Mouse (Mus musculus): ENCODE results near the gene Gm11444. TPM values are rescaled to one million over a fixed set of nuclear protein-coding genes. Genes with fewer than 3 reads are reported as not detected.

The Gm11444 gene
- polyA plus RNA-seq, 1 experiment from 2014 or later = not detected

GRCm38 (mm10) chr11:85812201-85812966 lies 37.7 kb downstream of the Gm11444 start:
- Histone ChIP-seq H3K27me3 (ENCODE audit: control insufficient read depth, insufficient read depth, low read depth, low read length) (no peaks in the 10 kb centered on the region), H3K27ac (ENCODE audit: low read length) (no peak overlapping the region), H3K4me3 (ENCODE audit: low read length) (no peak overlapping the region), H3K4me1 (replicated peaks; ENCODE audit: control insufficient read depth, insufficient read depth, low read length) (peaks cover 20% of the 10 kb centered on the region), H3K4me2 (ENCODE audit: low read depth, low read length) (no peak overlapping the region), H3K36me3 (ENCODE audit: control insufficient read depth, insufficient read depth, low read length) (no peaks in the 10 kb centered on the region), H3K9me3 (ENCODE audit: control insufficient read depth, low read length) (no peaks in the 10 kb centered on the region), H3K9ac (ENCODE audit: low read length) (no peak overlapping the region)
- WGBS = 81% methylated on average over 12 of the region's 12 CpGs
- no peak for ATAC-seq (ENCODE audit: low read depth)

GRCm38 (mm10) chr11:85811676-85812075 lies 38.5 kb downstream of the Gm11444 start:
- Histone ChIP-seq H3K4me2 (ENCODE audit: low read depth, low read length) (no peak overlapping the region), H3K4me1 (replicated peaks; ENCODE audit: control insufficient read depth, insufficient read depth, low read length) (peaks cover 24% of the 10 kb centered on the region), H3K36me3 (ENCODE audit: control insufficient read depth, insufficient read depth, low read length) (no peaks in the 10 kb centered on the region), H3K9ac (ENCODE audit: low read length) (no peak overlapping the region), H3K27ac (ENCODE audit: low read length) (no peak overlapping the region), H3K9me3 (ENCODE audit: control insufficient read depth, low read length) (no peaks in the 10 kb centered on the region), H3K27me3 (ENCODE audit: control insufficient read depth, insufficient read depth, low read depth, low read length) (no peaks in the 10 kb centered on the region), H3K4me3 (ENCODE audit: low read length) (no peak overlapping the region)
- WGBS = 87% methylated on average over 5 of the region's 5 CpGs
- no peak for ATAC-seq (ENCODE audit: low read depth)

- ATAC-seq (ENCODE audit: low read depth) = no peak
- Histone ChIP-seq H3K4me3 (ENCODE audit: low read length) (no peak overlapping the region), H3K36me3 (ENCODE audit: control insufficient read depth, insufficient read depth, low read length) (no peaks in the 10 kb centered on the region), H3K4me1 (replicated peaks; ENCODE audit: control insufficient read depth, insufficient read depth, low read length) (peaks cover 24% of the 10 kb centered on the region), H3K9me3 (ENCODE audit: control insufficient read depth, low read length) (no peaks in the 10 kb centered on the region), H3K27ac (ENCODE audit: low read length) (no peak overlapping the region), H3K4me2 (ENCODE audit: low read depth, low read length) (no peak overlapping the region), H3K9ac (ENCODE audit: low read length) (no peak overlapping the region), H3K27me3 (ENCODE audit: control insufficient read depth, insufficient read depth, low read depth, low read length) (no peaks in the 10 kb centered on the region)
- WGBS = 63% methylated on average over 4 of the region's 4 CpGs
Measured at GRCm38 (mm10) chr11:85811229-85811628, 38.9 kb downstream of the Gm11444 start.

- no peak overlapping the region for H3K4me2 ChIP-seq (ENCODE audit: low read depth, low read length)
- H3K4me1 ChIP-seq (replicated peaks; ENCODE audit: control insufficient read depth, insufficient read depth, low read length) = peaks cover 12% of the 10 kb centered on the region
- 48% methylated on average over 11 of the region's 11 CpGs for WGBS
- H3K27me3 ChIP-seq (ENCODE audit: control insufficient read depth, insufficient read depth, low read depth, low read length) = no peaks in the 10 kb centered on the region
- H3K27ac ChIP-seq (ENCODE audit: low read length) = peak overlapping the region; percentile 9; the same call in 1 of the 2 replicates
- ATAC-seq (ENCODE audit: low read depth) = peak; percentile 56; the same call in 1 of the 2 replicates
- H3K4me3 ChIP-seq (ENCODE audit: low read length) = no peak overlapping the region
- H3K36me3 ChIP-seq (ENCODE audit: control insufficient read depth, insufficient read depth, low read length) = no peaks in the 10 kb centered on the region
- no peaks in the 10 kb centered on the region for H3K9me3 ChIP-seq (ENCODE audit: control insufficient read depth, low read length)
- H3K9ac ChIP-seq (ENCODE audit: low read length) = no peak overlapping the region
Measured at GRCm38 (mm10) chr11:85807353-85807752, 42.8 kb downstream of the Gm11444 start.

- Histone ChIP-seq H3K9ac (ENCODE audit: low read length) (no peak overlapping the region), H3K4me2 (ENCODE audit: low read depth, low read length) (no peak overlapping the region), H3K4me3 (ENCODE audit: low read length) (no peak overlapping the region), H3K27me3 (ENCODE audit: control insufficient read depth, insufficient read depth, low read depth, low read length) (no peaks in the 10 kb centered on the region), H3K27ac (ENCODE audit: low read length) (no peak overlapping the region), H3K9me3 (ENCODE audit: control insufficient read depth, low read length) (no peaks in the 10 kb centered on the region), H3K4me1 (replicated peaks; ENCODE audit: control insufficient read depth, insufficient read depth, low read length) (peaks cover 7% of the 10 kb centered on the region), H3K36me3 (ENCODE audit: control insufficient read depth, insufficient read depth, low read length) (no peaks in the 10 kb centered on the region)
- peak; percentile 44 for ATAC-seq (ENCODE audit: low read depth)
- 63% methylated on average over 1 of the region's 1 CpGs for WGBS
Measured at GRCm38 (mm10) chr11:85805779-85806178, 44.4 kb downstream of the Gm11444 start.

GRCm38 (mm10) chr11:85804048-85804447 lies 46.1 kb downstream of the Gm11444 start:
- ATAC-seq (ENCODE audit: low read depth) = no peak
- no peak overlapping the region for H3K4me2 ChIP-seq (ENCODE audit: low read depth, low read length)
- 53% methylated on average over 5 of the region's 5 CpGs for WGBS
- no peak overlapping the region for H3K4me3 ChIP-seq (ENCODE audit: low read length)
- peaks cover 18% of the 10 kb centered on the region for H3K4me1 ChIP-seq (replicated peaks; ENCODE audit: control insufficient read depth, insufficient read depth, low read length)
- H3K36me3 ChIP-seq (ENCODE audit: control insufficient read depth, insufficient read depth, low read length) = no peaks in the 10 kb centered on the region
- no peaks in the 10 kb centered on the region for H3K9me3 ChIP-seq (ENCODE audit: control insufficient read depth, low read length)
- H3K27ac ChIP-seq (ENCODE audit: low read length) = no peak overlapping the region
- no peak overlapping the region for H3K9ac ChIP-seq (ENCODE audit: low read length)
- no peaks in the 10 kb centered on the region for H3K27me3 ChIP-seq (ENCODE audit: control insufficient read depth, insufficient read depth, low read depth, low read length)

GRCm38 (mm10) chr11:85800380-85800779 lies 49.8 kb downstream of the Gm11444 start:
- Histone ChIP-seq H3K36me3 (ENCODE audit: control insufficient read depth, insufficient read depth, low read length) (no peaks in the 10 kb centered on the region; the same call in 1 of the 2 replicates), H3K9me3 (ENCODE audit: control insufficient read depth, low read length) (no peaks in the 10 kb centered on the region), H3K27me3 (ENCODE audit: control insufficient read depth, insufficient read depth, low read depth, low read length) (no peaks in the 10 kb centered on the region), H3K4me2 (ENCODE audit: low read depth, low read length) (no peak overlapping the region), H3K27ac (ENCODE audit: low read length) (no peak overlapping the region), H3K9ac (ENCODE audit: low read length) (no peak overlapping the region), H3K4me1 (replicated peaks; ENCODE audit: control insufficient read depth, insufficient read depth, low read length) (peaks cover 17% of the 10 kb centered on the region), H3K4me3 (ENCODE audit: low read length) (no peak overlapping the region)
- ATAC-seq (ENCODE audit: low read depth) = no peak
- whole genome bisulfite sequencing = 41% methylated on average over 11 of the region's 11 CpGs

- Histone ChIP-seq H3K36me3 (ENCODE audit: control insufficient read depth, insufficient read depth, low read length) (no peaks in the 10 kb centered on the region; the same call in 1 of the 2 replicates), H3K27me3 (ENCODE audit: control insufficient read depth, insufficient read depth, low read depth, low read length) (no peaks in the 10 kb centered on the region), H3K4me3 (ENCODE audit: low read length) (no peak overlapping the region), H3K4me2 (ENCODE audit: low read depth, low read length) (no peak overlapping the region), H3K9me3 (ENCODE audit: control insufficient read depth, low read length) (no peaks in the 10 kb centered on the region), H3K27ac (ENCODE audit: low read length) (no peak overlapping the region), H3K4me1 (replicated peaks; ENCODE audit: control insufficient read depth, insufficient read depth, low read length) (peaks cover 17% of the 10 kb centered on the region), H3K9ac (ENCODE audit: low read length) (no peak overlapping the region)
- 11% methylated on average over 19 of the region's 19 CpGs for WGBS
- peak; percentile 64; the same call in 1 of the 2 replicates for ATAC-seq (ENCODE audit: low read depth)
Measured at GRCm38 (mm10) chr11:85799856-85800255, 50.3 kb downstream of the Gm11444 start.

GRCm38 (mm10) chr11:85799456-85799855 lies 50.7 kb downstream of the Gm11444 start:
- Histone ChIP-seq H3K27me3 (ENCODE audit: control insufficient read depth, insufficient read depth, low read depth, low read length) (no peaks in the 10 kb centered on the region), H3K4me1 (replicated peaks; ENCODE audit: control insufficient read depth, insufficient read depth, low read length) (peaks cover 17% of the 10 kb centered on the region), H3K4me3 (ENCODE audit: low read length) (no peak overlapping the region), H3K36me3 (ENCODE audit: control insufficient read depth, insufficient read depth, low read length) (no peaks in the 10 kb centered on the region; the same call in 1 of the 2 replicates), H3K9me3 (ENCODE audit: control insufficient read depth, low read length) (no peaks in the 10 kb centered on the region), H3K27ac (ENCODE audit: low read length) (peak overlapping the region; percentile 38), H3K4me2 (ENCODE audit: low read depth, low read length) (no peak overlapping the region), H3K9ac (ENCODE audit: low read length) (no peak overlapping the region)
- peak; percentile 44; the same call in 1 of the 2 replicates for ATAC-seq (ENCODE audit: low read depth)
- WGBS = 29% methylated on average over 4 of the region's 4 CpGs
